Mouse (Mus musculus): ENCODE measurements at regions not wholly inside any gene's neighbourhood (a gene's known extent, or its start where the extent isn't known, plus 50 kb on each side); places are given as distances from the start of the nearest gene placed in this dataset.
A peak's percentile ranks its signal among the peaks of the same experiment; 100 is the strongest.

- DNase-seq = no peak
Observed at GRCm38 (mm10) chr1:88964045-88964747, 106.0 kb upstream of the Sh3bp4 start.

GRCm38 (mm10) chr1:88966416-88966815, 103.8 kb upstream of the Sh3bp4 start:
- peak; percentile 40 to 44 for DNase-seq

GRCm38 (mm10) chr1:88968142-88968541, 102.1 kb upstream of the Sh3bp4 start:
- no peak for DNase-seq

- DNase-seq = no peak
Observed at GRCm38 (mm10) chr1:88969016-88969415, 101.2 kb upstream of the Sh3bp4 start.

- no peak for DNase-seq
Observed at GRCm38 (mm10) chr1:88969630-88970029, 100.6 kb upstream of the Sh3bp4 start.

GRCm38 (mm10) chr1:88976101-88976500, 94.1 kb upstream of the Sh3bp4 start:
- DNase-seq = no peak

- no peak for DNase-seq
Observed at GRCm38 (mm10) chr1:88988011-88988695, 82.1 kb upstream of the Sh3bp4 start.

GRCm38 (mm10) chr1:88994588-88995331, 75.5 kb upstream of the Sh3bp4 start:
- DNase-seq = no peak

GRCm38 (mm10) chr1:88995945-88996344, 74.3 kb upstream of the Sh3bp4 start:
- DNase-seq = no peak

GRCm38 (mm10) chr1:88996657-88997056, 73.6 kb upstream of the Sh3bp4 start:
- no peak for DNase-seq

GRCm38 (mm10) chr1:88997847-88998246, 72.4 kb upstream of the Sh3bp4 start:
- no peak for DNase-seq

GRCm38 (mm10) chr1:89002326-89002725, 67.9 kb upstream of the Sh3bp4 start:
- peak; percentile 19 to 49 for DNase-seq

- no peak for DNase-seq
Observed at GRCm38 (mm10) chr1:89003752-89004151, 66.5 kb upstream of the Sh3bp4 start.

- DNase-seq = no peak
Observed at GRCm38 (mm10) chr1:89007476-89007875, 62.7 kb upstream of the Sh3bp4 start.

GRCm38 (mm10) chr1:89010170-89010569, 60.0 kb upstream of the Sh3bp4 start:
- no peak for DNase-seq

GRCm38 (mm10) chr1:89011454-89011853, 58.8 kb upstream of the Sh3bp4 start:
- no peak for DNase-seq

- peak; percentile 30 to 32 for DNase-seq
Observed at GRCm38 (mm10) chr1:89015385-89015784, 54.8 kb upstream of the Sh3bp4 start.

GRCm38 (mm10) chr1:89015845-89016244, 54.4 kb upstream of the Sh3bp4 start:
- peak; percentile 26 for DNase-seq

- no peak for DNase-seq
Observed at GRCm38 (mm10) chr1:89019778-89020373, 50.3 kb upstream of the Sh3bp4 start.
